Mouse (Mus musculus): ENCODE data around the gene Pde7b. TPM values are rescaled to one million over a fixed set of nuclear protein-coding genes. Genes with fewer than 3 reads are reported as not detected.

The Pde7b gene
- polyA plus RNA-seq, 1 experiment: 12.9 TPM

GRCm38 (mm10) chr10:20748938-20749337 lies 24.1 kb upstream of the Pde7b start:
- H3K4me3 ChIP-seq (ENCODE audit: insufficient read depth, low read length): no peak overlapping the region
- H3K27ac ChIP-seq (ENCODE audit: insufficient read depth, low read depth, low read length): no peak overlapping the region
- TF ChIP-seq CTCF (IDR thresholded peaks at IDR 0.05; ENCODE audit: low read depth, low read length) (no peak), POLR2A (IDR thresholded peaks at IDR 0.05; ENCODE audit: borderline replicate concordance, low read depth, low read length) (no peak)
- H3K4me1 ChIP-seq (ENCODE audit: control insufficient read depth, insufficient read depth, low read length): peaks cover 5% of the 10 kb centered on the region

GRCm38 (mm10) chr10:20747229-20747628 lies 22.4 kb upstream of the Pde7b start:
- Histone ChIP-seq H3K27ac (ENCODE audit: insufficient read depth, low read depth, low read length) (no peak overlapping the region), H3K4me3 (ENCODE audit: insufficient read depth, low read length) (no peak overlapping the region), H3K4me1 (ENCODE audit: control insufficient read depth, insufficient read depth, low read length) (peaks cover 5% of the 10 kb centered on the region)
- TF ChIP-seq CTCF (IDR thresholded peaks at IDR 0.05; ENCODE audit: low read depth, low read length): no peak
- TF ChIP-seq POLR2A (IDR thresholded peaks at IDR 0.05; ENCODE audit: borderline replicate concordance, low read depth, low read length): no peak

- TF ChIP-seq POLR2A (IDR thresholded peaks at IDR 0.05; ENCODE audit: borderline replicate concordance, low read depth, low read length) (no peak), CTCF (IDR thresholded peaks at IDR 0.05; ENCODE audit: low read depth, low read length) (no peak)
- no peak overlapping the region for H3K4me3 ChIP-seq (ENCODE audit: insufficient read depth, low read length)
- no peak overlapping the region for H3K27ac ChIP-seq (ENCODE audit: insufficient read depth, low read depth, low read length)
- H3K4me1 ChIP-seq (ENCODE audit: control insufficient read depth, insufficient read depth, low read length): peaks cover 19% of the 10 kb centered on the region
Observed at GRCm38 (mm10) chr10:20739801-20740200, 14.9 kb upstream of the Pde7b start.

- no peak overlapping the region for H3K4me3 ChIP-seq (ENCODE audit: insufficient read depth, low read length)
- no peak for TF ChIP-seq CTCF (IDR thresholded peaks at IDR 0.05; ENCODE audit: low read depth, low read length)
- no peak for TF ChIP-seq POLR2A (IDR thresholded peaks at IDR 0.05; ENCODE audit: borderline replicate concordance, low read depth, low read length)
- peaks cover 19% of the 10 kb centered on the region for H3K4me1 ChIP-seq (ENCODE audit: control insufficient read depth, insufficient read depth, low read length)
- peak overlapping the region; percentile 2; the same call in 1 of the 2 replicates for H3K27ac ChIP-seq (ENCODE audit: insufficient read depth, low read depth, low read length)
Observed at GRCm38 (mm10) chr10:20737146-20737545, 12.3 kb upstream of the Pde7b start.

- Histone ChIP-seq H3K4me1 (ENCODE audit: control insufficient read depth, insufficient read depth, low read length) (peaks cover 19% of the 10 kb centered on the region), H3K4me3 (ENCODE audit: insufficient read depth, low read length) (no peak overlapping the region), H3K27ac (ENCODE audit: insufficient read depth, low read depth, low read length) (no peak overlapping the region)
- no peak for TF ChIP-seq POLR2A (IDR thresholded peaks at IDR 0.05; ENCODE audit: borderline replicate concordance, low read depth, low read length)
- no peak for TF ChIP-seq CTCF (IDR thresholded peaks at IDR 0.05; ENCODE audit: low read depth, low read length)
Observed at GRCm38 (mm10) chr10:20735775-20736449, 11.0 kb upstream of the Pde7b start.

GRCm38 (mm10) chr10:20733576-20733975 lies 8.7 kb upstream of the Pde7b start:
- H3K4me1 ChIP-seq (ENCODE audit: control insufficient read depth, insufficient read depth, low read length): peaks cover 15% of the 10 kb centered on the region
- TF ChIP-seq CTCF (IDR thresholded peaks at IDR 0.05; ENCODE audit: low read depth, low read length) (no peak), POLR2A (IDR thresholded peaks at IDR 0.05; ENCODE audit: borderline replicate concordance, low read depth, low read length) (no peak)
- no peak overlapping the region for H3K27ac ChIP-seq (ENCODE audit: insufficient read depth, low read depth, low read length)
- H3K4me3 ChIP-seq (ENCODE audit: insufficient read depth, low read length): no peak overlapping the region

- no peak overlapping the region for H3K27ac ChIP-seq (ENCODE audit: insufficient read depth, low read depth, low read length)
- H3K4me3 ChIP-seq (ENCODE audit: insufficient read depth, low read length): no peak overlapping the region
- no peak for TF ChIP-seq CTCF (IDR thresholded peaks at IDR 0.05; ENCODE audit: low read depth, low read length)
- no peak for TF ChIP-seq POLR2A (IDR thresholded peaks at IDR 0.05; ENCODE audit: borderline replicate concordance, low read depth, low read length)
- peaks cover 9% of the 10 kb centered on the region for H3K4me1 ChIP-seq (ENCODE audit: control insufficient read depth, insufficient read depth, low read length)
Observed at GRCm38 (mm10) chr10:20732180-20732579, 7.3 kb upstream of the Pde7b start.

- TF ChIP-seq POLR2A (IDR thresholded peaks at IDR 0.05; ENCODE audit: borderline replicate concordance, low read depth, low read length) (no peak), CTCF (IDR thresholded peaks at IDR 0.05; ENCODE audit: low read depth, low read length) (no peak)
- no peak overlapping the region for H3K27ac ChIP-seq (ENCODE audit: insufficient read depth, low read depth, low read length)
- H3K4me3 ChIP-seq (ENCODE audit: insufficient read depth, low read length): no peak overlapping the region
- peaks cover 7% of the 10 kb centered on the region for H3K4me1 ChIP-seq (ENCODE audit: control insufficient read depth, insufficient read depth, low read length)
Observed at GRCm38 (mm10) chr10:20730034-20730433, 5.2 kb upstream of the Pde7b start.

GRCm38 (mm10) chr10:20725384-20725983 lies 606 bp upstream of the Pde7b start:
- Histone ChIP-seq H3K27ac (ENCODE audit: insufficient read depth, low read depth, low read length) (no peak overlapping the region; the same call in 1 of the 2 replicates), H3K4me1 (ENCODE audit: control insufficient read depth, insufficient read depth, low read length) (peaks cover 9% of the 10 kb centered on the region), H3K4me3 (ENCODE audit: insufficient read depth, low read length) (no peak overlapping the region; the same call in 1 of the 2 replicates)
- no peak for TF ChIP-seq CTCF (IDR thresholded peaks at IDR 0.05; ENCODE audit: low read depth, low read length)
- TF ChIP-seq POLR2A (IDR thresholded peaks at IDR 0.05; ENCODE audit: borderline replicate concordance, low read depth, low read length): no peak

GRCm38 (mm10) chr10:20724451-20724850 lies 427 bp downstream of the Pde7b start:
- Histone ChIP-seq H3K4me3 (ENCODE audit: insufficient read depth, low read length) (peak overlapping the region; percentile 69), H3K4me1 (ENCODE audit: control insufficient read depth, insufficient read depth, low read length) (peaks cover 11% of the 10 kb centered on the region), H3K27ac (ENCODE audit: insufficient read depth, low read depth, low read length) (peak overlapping the region; percentile 79)
- no peak for TF ChIP-seq POLR2A (IDR thresholded peaks at IDR 0.05; ENCODE audit: borderline replicate concordance, low read depth, low read length)
